Mouse (Mus musculus): ENCODE results near the gene Tshz3. TPM values are rescaled to one million over a fixed set of nuclear protein-coding genes. Genes with fewer than 3 reads are reported as not detected.
A peak's percentile ranks its signal among the peaks of the same experiment; 100 is the strongest.

Tshz3 gene
- polyA plus RNA-seq (2015; fragmentation: Nextera tagmentation; extraction: Ambion mirVana) = 10.0 and 10.9 TPM in 2 replicates

DNA sequence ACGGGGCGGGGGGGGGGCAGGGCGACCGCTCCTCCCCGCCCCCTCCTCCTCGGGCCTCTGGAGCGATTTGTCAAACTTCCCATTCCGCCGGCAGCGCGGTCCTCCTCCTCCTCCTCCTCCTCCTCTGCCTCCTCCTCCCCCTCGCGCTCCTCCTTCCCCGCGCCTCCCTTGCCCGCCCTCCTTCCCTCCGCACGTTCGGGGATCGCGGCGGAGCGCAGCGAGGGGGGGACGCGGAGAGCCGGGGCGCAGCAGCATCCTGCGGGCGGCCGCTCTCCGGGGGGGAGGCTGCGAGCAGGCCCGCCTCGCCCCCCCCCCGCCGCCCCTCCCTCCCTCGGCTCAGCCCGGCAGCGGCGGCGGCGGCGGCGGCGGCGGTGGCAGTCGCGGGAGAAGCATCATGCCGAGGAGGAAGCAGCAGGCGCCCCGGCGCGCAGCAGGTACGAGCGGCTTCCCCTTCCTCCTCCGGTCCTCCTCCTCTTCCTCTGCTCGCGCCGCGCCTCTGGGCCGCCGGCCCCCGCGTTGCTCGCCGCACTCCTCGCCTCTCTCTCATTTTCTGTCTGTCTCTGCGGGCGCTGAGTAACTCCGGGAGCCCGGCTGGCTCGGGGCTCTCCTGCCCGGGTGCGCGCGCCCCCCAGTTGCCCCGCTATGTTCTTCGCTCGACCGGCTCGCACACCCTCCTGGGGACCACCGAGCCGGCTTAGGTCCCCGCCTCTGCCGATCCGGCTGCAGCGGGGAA, at the start of gene Tshz3:
Gene Tshz3, plus strand, starts transcription at position 263 of the 733 bp plus-strand sequence.
- ATAC-seq (ENCODE audit: borderline replicate concordance, extremely low read depth, low FRiP score, low TSS enrichment) = peak; percentile 73
- Histone ChIP-seq H3K9me3 (no peaks in the 10 kb centered on the region), H3K4me1 (peaks cover 34% of the 10 kb centered on the region), H3K27ac (peak within 1 kb of the TSS; percentile 97), H3K36me3 (no peaks in the 10 kb centered on the region), H3K9ac (peak within 1 kb of the TSS; percentile 79), H3K4me2 (peak within 1 kb of the TSS; percentile 95), H3K27me3 (peaks cover 33% of the 10 kb centered on the region), H3K4me3 (peak within 1 kb of the TSS; percentile 81)
- 0% methylated on average over 37 of the region's 88 CpGs for WGBS

- Histone ChIP-seq H3K4me1 (no peaks in the 10 kb centered on the region), H3K27ac (no peak overlapping the region), H3K36me3 (no peaks in the 10 kb centered on the region), H3K9ac (no peak overlapping the region), H3K9me3 (no peaks in the 10 kb centered on the region), H3K27me3 (no peaks in the 10 kb centered on the region), H3K4me2 (no peak overlapping the region), H3K4me3 (no peak overlapping the region)
- WGBS = 84% methylated on average over 4 of the region's 4 CpGs
- no peak for ATAC-seq (ENCODE audit: borderline replicate concordance, extremely low read depth, low FRiP score, low TSS enrichment)
Observed at GRCm38 (mm10) chr7:36655931-36656330, 42.0 kb upstream of the Tshz3 start.

DNA sequence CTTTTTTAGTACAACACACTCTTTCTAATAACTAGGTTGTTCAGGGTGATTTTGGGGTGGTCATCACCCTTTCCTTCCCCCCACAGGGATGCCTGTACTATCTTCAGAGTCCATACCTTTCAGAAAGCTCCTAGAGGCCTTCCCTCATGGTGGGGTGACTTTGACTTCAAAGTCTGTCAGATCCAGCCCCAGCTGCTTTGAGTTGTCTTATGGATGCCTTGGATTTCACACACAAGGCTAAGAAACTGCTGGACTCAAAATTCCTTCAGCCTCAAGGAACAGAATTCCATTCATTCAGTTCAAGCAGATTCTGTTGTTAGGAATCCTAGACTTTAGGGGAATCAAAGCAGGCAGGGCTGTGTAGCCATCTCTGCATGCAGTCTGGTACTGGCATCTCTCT, 41.5 kb upstream of the Tshz3 start:
- H3K27ac ChIP-seq = no peak overlapping the region
- ATAC-seq (ENCODE audit: borderline replicate concordance, extremely low read depth, low FRiP score, low TSS enrichment) = no peak
- no peaks in the 10 kb centered on the region for H3K9me3 ChIP-seq
- no peaks in the 10 kb centered on the region for H3K27me3 ChIP-seq
- H3K4me1 ChIP-seq = no peaks in the 10 kb centered on the region
- H3K36me3 ChIP-seq = no peaks in the 10 kb centered on the region
- no peak overlapping the region for H3K4me3 ChIP-seq
- H3K9ac ChIP-seq = no peak overlapping the region
- H3K4me2 ChIP-seq = no peak overlapping the region

DNA sequence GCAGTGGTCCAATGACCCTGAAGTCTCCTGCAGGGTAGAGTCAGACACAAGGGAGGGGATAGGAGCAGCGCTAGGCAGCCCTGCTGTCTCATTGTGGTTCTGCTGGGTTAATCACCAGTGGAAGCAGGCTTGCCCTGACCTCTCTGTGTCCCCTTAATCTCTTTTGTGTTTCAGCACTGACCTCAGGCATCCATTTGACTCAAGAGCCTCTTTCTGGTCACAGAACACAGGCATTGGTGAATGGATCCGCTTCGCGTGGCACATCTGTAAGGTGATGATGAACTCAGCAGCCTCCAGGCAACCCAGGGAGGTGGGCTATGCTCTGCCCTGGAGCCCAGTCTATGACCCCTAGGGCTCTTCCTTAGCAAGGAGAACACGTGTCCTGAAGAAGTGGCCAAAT, 39.6 kb upstream of the Tshz3 start:
- Histone ChIP-seq H3K9ac (no peak overlapping the region), H3K4me1 (no peaks in the 10 kb centered on the region), H3K27ac (no peak overlapping the region), H3K4me3 (no peak overlapping the region), H3K27me3 (no peaks in the 10 kb centered on the region), H3K9me3 (no peaks in the 10 kb centered on the region), H3K4me2 (no peak overlapping the region), H3K36me3 (no peaks in the 10 kb centered on the region)
- 68% methylated on average over 5 of the region's 5 CpGs for WGBS
- ATAC-seq (ENCODE audit: borderline replicate concordance, extremely low read depth, low FRiP score, low TSS enrichment) = no peak

DNA sequence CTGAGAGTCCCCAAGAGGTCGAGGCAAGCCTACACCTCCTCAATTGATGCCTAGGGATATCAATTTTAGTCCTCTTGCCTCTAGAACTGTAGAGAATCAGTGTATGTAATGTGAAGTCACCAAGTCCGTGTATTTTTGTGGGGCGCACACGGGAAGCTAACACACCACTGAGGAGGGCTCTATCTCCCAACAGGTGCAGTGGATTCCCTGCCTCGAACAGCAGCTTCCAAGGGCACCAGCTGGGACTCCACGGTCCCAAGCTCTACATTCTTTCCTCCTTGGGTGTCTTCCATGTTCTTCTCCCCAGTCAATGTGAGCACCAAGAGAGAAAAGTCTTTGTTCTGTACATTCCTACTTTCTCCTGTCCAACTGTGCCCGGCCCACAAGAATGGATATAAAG, 38.7 kb upstream of the Tshz3 start:
- H3K9me3 ChIP-seq = no peaks in the 10 kb centered on the region
- no peak overlapping the region for H3K27ac ChIP-seq
- ATAC-seq (ENCODE audit: borderline replicate concordance, extremely low read depth, low FRiP score, low TSS enrichment) = no peak
- 86% methylated on average over 7 of the region's 7 CpGs for WGBS
- no peak overlapping the region for H3K9ac ChIP-seq
- no peaks in the 10 kb centered on the region for H3K27me3 ChIP-seq
- no peaks in the 10 kb centered on the region for H3K4me1 ChIP-seq
- H3K4me3 ChIP-seq = no peak overlapping the region
- no peaks in the 10 kb centered on the region for H3K36me3 ChIP-seq
- no peak overlapping the region for H3K4me2 ChIP-seq

DNA sequence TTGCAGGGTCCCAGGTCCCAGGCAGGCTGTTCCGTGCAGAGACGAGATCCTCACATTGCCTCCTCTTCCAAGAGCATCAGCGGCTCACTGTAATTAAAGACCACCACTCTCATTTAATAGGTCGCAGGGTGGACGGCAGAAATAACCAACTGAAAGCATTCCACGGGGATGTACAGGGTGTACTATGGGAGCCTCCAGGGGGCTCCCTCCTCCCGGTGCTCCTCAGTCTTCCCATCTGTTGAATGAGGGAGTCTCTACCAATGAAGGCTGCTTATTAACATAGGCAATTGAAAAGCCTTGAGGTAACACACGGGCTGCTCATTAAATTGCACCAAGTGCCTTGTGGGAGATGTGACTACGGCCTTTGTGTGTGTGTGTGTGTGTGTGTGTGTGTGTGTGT, 37.3 kb upstream of the Tshz3 start:
- no peaks in the 10 kb centered on the region for H3K36me3 ChIP-seq
- no peaks in the 10 kb centered on the region for H3K4me1 ChIP-seq
- WGBS = 72% methylated on average over 9 of the region's 9 CpGs
- H3K9ac ChIP-seq = no peak overlapping the region
- no peak overlapping the region for H3K27ac ChIP-seq
- ATAC-seq (ENCODE audit: borderline replicate concordance, extremely low read depth, low FRiP score, low TSS enrichment) = no peak
- H3K4me2 ChIP-seq = no peak overlapping the region
- no peak overlapping the region for H3K4me3 ChIP-seq
- no peaks in the 10 kb centered on the region for H3K27me3 ChIP-seq
- no peaks in the 10 kb centered on the region for H3K9me3 ChIP-seq

DNA sequence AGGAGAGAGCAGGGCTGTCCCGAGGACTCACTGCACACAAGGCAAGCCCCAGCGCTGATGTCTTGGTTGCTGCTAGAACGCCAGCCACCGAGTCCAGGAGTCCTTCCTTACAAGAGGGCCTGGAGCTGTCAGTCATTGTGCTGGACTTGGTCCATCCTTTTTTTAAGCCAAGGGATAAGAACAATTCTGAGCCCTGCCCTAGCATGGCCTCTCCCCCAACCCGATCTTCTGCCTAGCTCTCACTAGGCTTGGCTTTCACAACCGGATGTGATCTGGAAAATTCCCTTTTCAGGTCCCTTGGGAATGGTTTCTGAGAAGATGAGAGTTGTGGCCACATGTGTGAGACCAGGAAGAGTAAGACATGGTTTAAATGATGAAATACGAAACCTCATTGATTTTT, 34.5 kb upstream of the Tshz3 start:
- ATAC-seq (ENCODE audit: borderline replicate concordance, extremely low read depth, low FRiP score, low TSS enrichment) = no peak
- H3K4me3 ChIP-seq = no peak overlapping the region
- no peak overlapping the region for H3K4me2 ChIP-seq
- H3K4me1 ChIP-seq = peaks cover 4% of the 10 kb centered on the region; the same call in 1 of the 2 replicates
- H3K9me3 ChIP-seq = no peaks in the 10 kb centered on the region
- no peak overlapping the region for H3K9ac ChIP-seq
- H3K27me3 ChIP-seq = no peaks in the 10 kb centered on the region
- H3K36me3 ChIP-seq = no peaks in the 10 kb centered on the region
- WGBS = 83% methylated on average over 7 of the region's 7 CpGs
- no peak overlapping the region for H3K27ac ChIP-seq

- H3K4me1 ChIP-seq = peaks cover 4% of the 10 kb centered on the region; the same call in 1 of the 2 replicates
- 6% methylated on average over 5 of the region's 5 CpGs for WGBS
- H3K36me3 ChIP-seq = no peaks in the 10 kb centered on the region
- no peaks in the 10 kb centered on the region for H3K27me3 ChIP-seq
- no peak overlapping the region for H3K27ac ChIP-seq
- H3K4me3 ChIP-seq = no peak overlapping the region
- no peak overlapping the region for H3K4me2 ChIP-seq
- H3K9ac ChIP-seq = no peak overlapping the region
- H3K9me3 ChIP-seq = no peaks in the 10 kb centered on the region
- no peak for ATAC-seq (ENCODE audit: borderline replicate concordance, extremely low read depth, low FRiP score, low TSS enrichment)
Observed at GRCm38 (mm10) chr7:36667767-36668166, 30.2 kb upstream of the Tshz3 start.

- no peak overlapping the region for H3K4me2 ChIP-seq
- peaks cover 32% of the 10 kb centered on the region for H3K27me3 ChIP-seq
- H3K9me3 ChIP-seq = no peaks in the 10 kb centered on the region
- peaks cover 9% of the 10 kb centered on the region; the same call in 1 of the 2 replicates for H3K4me1 ChIP-seq
- no peak for ATAC-seq (ENCODE audit: borderline replicate concordance, extremely low read depth, low FRiP score, low TSS enrichment)
- no peak overlapping the region for H3K27ac ChIP-seq
- no peaks in the 10 kb centered on the region for H3K36me3 ChIP-seq
- WGBS = 42% methylated on average over 8 of the region's 8 CpGs
- no peak overlapping the region for H3K4me3 ChIP-seq
- H3K9ac ChIP-seq = no peak overlapping the region
Observed at GRCm38 (mm10) chr7:36678031-36678430, 19.9 kb upstream of the Tshz3 start.

DNA sequence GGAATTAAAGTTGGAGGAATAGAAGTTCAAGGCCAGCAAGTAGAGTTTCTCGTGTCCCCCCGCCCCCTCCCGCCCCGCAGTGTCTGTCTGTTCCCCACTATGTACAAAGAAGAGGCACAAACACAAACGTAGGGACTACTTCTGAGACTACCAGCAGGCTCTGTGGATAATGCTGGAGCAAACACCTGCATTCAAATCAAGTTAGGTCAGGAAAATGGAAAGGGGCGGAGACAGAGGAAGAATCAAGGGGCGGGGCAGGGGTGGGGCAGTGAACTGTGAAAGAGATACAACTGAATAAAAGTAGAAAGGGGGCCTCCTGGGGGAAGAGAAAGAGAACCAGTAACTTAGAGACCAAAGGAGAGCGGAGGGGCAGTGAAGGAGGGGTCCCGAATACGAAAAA, 19.4 kb upstream of the Tshz3 start:
- peaks cover 32% of the 10 kb centered on the region for H3K27me3 ChIP-seq
- no peak for ATAC-seq (ENCODE audit: borderline replicate concordance, extremely low read depth, low FRiP score, low TSS enrichment)
- WGBS = 20% methylated on average over 10 of the region's 10 CpGs

DNA sequence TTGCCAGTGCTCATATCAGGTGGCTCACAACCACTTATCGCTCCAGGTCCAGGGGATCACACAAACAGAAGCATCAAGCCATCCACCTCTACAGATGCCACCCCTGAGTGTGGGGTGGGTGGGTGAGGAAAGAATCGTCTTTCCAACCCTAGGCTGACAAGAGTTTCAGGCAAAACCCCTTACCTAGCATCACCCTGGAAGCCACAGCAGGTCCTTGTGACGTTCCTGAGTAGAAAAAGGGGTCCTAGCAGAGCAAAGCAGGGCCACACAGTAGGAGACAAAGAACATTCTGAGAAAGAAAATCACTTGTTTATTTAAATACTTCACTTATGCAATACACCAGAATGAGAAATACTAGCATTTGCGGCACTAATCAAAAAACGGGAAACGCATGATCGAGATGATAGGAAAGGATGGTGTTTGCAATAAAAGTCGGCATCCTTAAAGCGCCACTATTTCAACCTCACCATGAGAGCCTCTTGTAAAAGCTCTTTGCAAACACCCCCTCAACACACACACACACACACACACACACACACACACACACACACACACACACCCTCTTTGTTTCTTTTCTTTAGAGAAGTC, 18.8 kb upstream of the Tshz3 start:
- 8% methylated on average over 9 of the region's 9 CpGs for WGBS
- Histone ChIP-seq H3K9me3 (no peaks in the 10 kb centered on the region), H3K36me3 (no peaks in the 10 kb centered on the region), H3K4me3 (no peak overlapping the region), H3K4me1 (peaks cover 9% of the 10 kb centered on the region; the same call in 1 of the 2 replicates), H3K4me2 (peak overlapping the region; percentile 55; the same call in 1 of the 2 replicates), H3K27ac (no peak overlapping the region), H3K9ac (no peak overlapping the region), H3K27me3 (peaks cover 32% of the 10 kb centered on the region)
- no peak for ATAC-seq (ENCODE audit: borderline replicate concordance, extremely low read depth, low FRiP score, low TSS enrichment)

More for the DNA sequence above, 19.4 kb upstream of the Tshz3 start:
- Histone ChIP-seq H3K4me2 (no peak overlapping the region), H3K27ac (no peak overlapping the region), H3K9ac (no peak overlapping the region), H3K4me1 (peaks cover 9% of the 10 kb centered on the region; the same call in 1 of the 2 replicates), H3K9me3 (no peaks in the 10 kb centered on the region), H3K36me3 (no peaks in the 10 kb centered on the region), H3K4me3 (no peak overlapping the region)

DNA sequence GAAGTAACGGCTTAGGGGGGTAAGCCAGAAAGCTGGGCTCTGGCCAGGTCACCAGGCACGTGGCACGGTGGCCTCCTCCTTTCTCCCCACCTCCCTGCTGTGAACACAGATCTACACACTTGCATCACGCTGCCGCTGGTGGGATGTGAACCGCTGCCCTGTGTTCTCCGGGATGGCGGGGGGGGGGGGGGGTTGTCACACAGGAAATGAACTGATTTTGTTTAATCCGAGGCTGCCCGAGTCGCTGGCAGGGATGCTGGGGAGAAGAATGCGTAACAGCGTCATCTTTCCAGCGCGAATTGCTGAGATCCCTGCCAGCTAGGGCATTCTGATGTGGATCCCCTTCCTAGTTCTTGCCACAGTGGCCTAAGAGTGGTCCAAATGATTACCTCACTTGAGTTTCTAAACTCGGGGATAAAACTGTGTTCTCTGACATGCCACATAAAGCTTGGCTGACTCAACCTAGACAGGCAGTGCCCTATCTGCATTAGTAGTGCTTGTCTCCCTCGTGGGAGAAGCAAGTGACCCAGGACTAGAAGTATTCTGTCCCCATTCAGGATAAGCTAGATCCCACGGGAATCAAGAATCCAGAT, 18.0 kb upstream of the Tshz3 start:
- peak overlapping the region; percentile 21 for H3K4me3 ChIP-seq
- H3K4me1 ChIP-seq = peaks cover 9% of the 10 kb centered on the region; the same call in 1 of the 2 replicates
- H3K27ac ChIP-seq = no peak overlapping the region
- H3K36me3 ChIP-seq = no peaks in the 10 kb centered on the region
- peak overlapping the region; percentile 55 for H3K4me2 ChIP-seq
- peaks cover 32% of the 10 kb centered on the region for H3K27me3 ChIP-seq
- H3K9me3 ChIP-seq = no peaks in the 10 kb centered on the region
- WGBS = under 1% methylated on average over 18 of the region's 18 CpGs
- H3K9ac ChIP-seq = no peak overlapping the region
- peak; percentile 56; the same call in 1 of the 2 replicates for ATAC-seq (ENCODE audit: borderline replicate concordance, extremely low read depth, low FRiP score, low TSS enrichment)
